Mouse (Mus musculus): ENCODE measurements around the gene Adh1.

DNA sequence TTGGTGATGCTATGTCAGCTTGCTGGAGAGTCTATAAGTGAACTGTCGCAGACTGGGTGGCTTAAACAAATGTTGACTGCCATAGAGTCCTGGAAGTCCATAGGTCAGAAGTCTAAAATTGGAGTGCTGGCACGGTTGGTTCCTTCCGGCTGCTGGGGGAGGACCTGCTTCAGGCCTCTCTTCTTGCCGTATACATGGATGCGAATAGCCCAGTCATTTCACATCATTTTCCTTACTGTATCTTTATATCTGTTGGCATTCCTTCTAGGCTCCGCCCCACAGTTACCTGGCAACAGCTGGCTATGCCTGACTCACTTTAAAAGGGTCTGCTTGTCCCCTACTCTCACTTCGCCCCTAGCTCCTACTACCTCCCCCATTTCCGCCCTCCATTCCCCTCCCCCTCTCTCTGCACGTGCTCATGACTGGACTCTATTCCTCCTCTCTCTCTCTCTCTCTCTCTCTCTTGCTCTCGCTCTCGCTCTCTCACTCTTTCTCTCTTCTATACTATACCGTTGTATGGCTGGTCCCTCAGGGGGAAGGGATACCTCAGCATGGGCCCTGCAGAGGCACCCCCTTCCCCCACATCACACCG is 36.3 kb upstream of the Adh1 start:
- TF ChIP-seq CTCF (IDR thresholded peaks at IDR 0.05; ENCODE audit: low read depth) (no peak), EP300 (IDR thresholded peaks at IDR 0.05; ENCODE audit: low read depth) (no peak)
